Mouse (Mus musculus) stomach, embryonic 14.5 days (tissue): ENCODE data around the gene Zfp36. TPM values are rescaled to one million over a fixed set of nuclear protein-coding genes. Genes with fewer than 3 reads are reported as not detected.

Experiments used
- ATAC-seq: fragments of 200-750 bp; cut with Nextera tagmentation; 2 replicates; pipeline ENCODE4 v1.8.0; 2017; ENCODE audit warnings: low read depth, moderate TSS enrichment; ENCODE audit not compliant: insufficient number of reproducible peaks, insufficient read depth, low FRiP score
- H3K27ac ChIP-seq: fragments of 300-500 bp; sonication (generic); 2 replicates; pipeline ENCODE4 v1.5.1; 2014; ENCODE audit warnings: mild to moderate bottlenecking, low read length, moderate library complexity, mixed read lengths
- H3K27me3 ChIP-seq: fragments of 300-500 bp; sonication (generic); 2 replicates; pipeline ENCODE4 v1.6.1; 2014; ENCODE audit warnings: low read length, control low read depth, mixed read lengths; ENCODE audit not compliant: control insufficient read depth, insufficient read depth
- H3K36me3 ChIP-seq: fragments of 300-500 bp; sonication (generic); 2 replicates; pipeline ENCODE4 v1.6.1; 2014; ENCODE audit warnings: mild to moderate bottlenecking, control low read depth, low read length, moderate library complexity, mixed read lengths; ENCODE audit not compliant: control insufficient read depth, insufficient read depth
- H3K4me1 ChIP-seq: fragments of 300-500 bp; sonication (generic); 2 replicates; pipeline ENCODE4 v1.6.1; 2014; ENCODE audit warnings: low read length, control low read depth, mixed read lengths; ENCODE audit not compliant: control insufficient read depth, insufficient read depth
- H3K4me2 ChIP-seq: fragments of 300-500 bp; sonication (generic); replicated peaks from 2 replicates; pipeline ENCODE4 v1.6.1; 2014; ENCODE audit warnings: low read depth, low read length, control low read depth
- H3K4me3 ChIP-seq: fragments of 300-500 bp; sonication (generic); 2 replicates; pipeline ENCODE4 v1.5.1; 2014; ENCODE audit warnings: low read depth, low read length, control low read depth
- H3K9ac ChIP-seq: fragments of 300-500 bp; sonication (generic); replicated peaks from 2 replicates; pipeline ENCODE4 v1.6.1; 2014; ENCODE audit warnings: low read depth, mild to moderate bottlenecking, control low read depth, low read length, moderate library complexity, mixed read lengths
- H3K9me3 ChIP-seq: fragments of 300-500 bp; sonication (generic); 2 replicates; pipeline ENCODE4 v1.6.1; 2016; ENCODE audit warnings: low read depth, low read length, control low read depth; ENCODE audit not compliant: control insufficient read depth
- WGBS: fragments of 180-500 bp; shearing (Covaris S2); extraction: QIAGEN DNeasy Blood & Tissue Kit; methylation state at CpG from one replicate; pipeline ENCODE4 v1.1.7; 2014; 5-methylcytosine and 5-hydroxymethylcytosine counted together
- polyA plus RNA-seq: library from polyadenylated mRNA; unstranded; fragments of >200 nt; fragmentation: Nextera tagmentation; extraction: Ambion mirVana; gene quantifications from 2 replicates; pipeline ENCODE4 v1.2.1, GENCODE M21; 2014

Gene Zfp36
- polyA plus RNA-seq, 1 experiment from 2014 or later: 15.5 TPM

- Histone ChIP-seq H3K9me3 (no peaks in the 10 kb centered on the region), H3K4me1 (peaks cover 35% of the 10 kb centered on the region)
- 37% methylated on average over 11 of the region's 12 CpGs for WGBS
Observed at GRCm38 (mm10) chr7:28382347-28382951, 2.4 kb upstream of the Zfp36 start.

GRCm38 (mm10) chr7:28381938-28382337, 1.9 kb upstream of the Zfp36 start:
- H3K4me2 ChIP-seq: peak overlapping the region; percentile 43
- peaks cover 40% of the 10 kb centered on the region for H3K4me1 ChIP-seq
- H3K27me3 ChIP-seq: no peaks in the 10 kb centered on the region
- 1% methylated on average over 20 of the region's 20 CpGs for WGBS
- H3K9me3 ChIP-seq: no peaks in the 10 kb centered on the region
- peak overlapping the region; percentile 10 for H3K9ac ChIP-seq
- ATAC-seq: peak; percentile 68
- H3K36me3 ChIP-seq: peaks cover 13% of the 10 kb centered on the region; the same call in 1 of the 2 replicates
- peak overlapping the region; percentile 17 for H3K4me3 ChIP-seq
- H3K27ac ChIP-seq: peak overlapping the region; percentile 96

More at GRCm38 (mm10) chr7:28382347-28382951, 2.4 kb upstream of the Zfp36 start:
- Histone ChIP-seq H3K4me2 (peak overlapping the region; percentile 43), H3K4me3 (peak overlapping the region; percentile 17; the same call in 1 of the 2 replicates), H3K9ac (no peak overlapping the region; the same call in 1 of the 2 replicates), H3K27me3 (no peaks in the 10 kb centered on the region), H3K36me3 (peaks cover 14% of the 10 kb centered on the region; the same call in 1 of the 2 replicates), H3K27ac (peak overlapping the region; percentile 96)
- no peak for ATAC-seq

- WGBS: 3% methylated on average over 30 of the region's 30 CpGs
- Histone ChIP-seq H3K27ac (peak overlapping the region; percentile 96), H3K36me3 (peaks cover 11% of the 10 kb centered on the region; the same call in 1 of the 2 replicates), H3K4me2 (peak overlapping the region; percentile 43), H3K27me3 (no peaks in the 10 kb centered on the region), H3K9me3 (no peaks in the 10 kb centered on the region), H3K4me1 (peaks cover 41% of the 10 kb centered on the region), H3K4me3 (peak overlapping the region; percentile 17), H3K9ac (peak overlapping the region; percentile 38)
- ATAC-seq: peak; percentile 21; the same call in 1 of the 2 replicates
Observed at GRCm38 (mm10) chr7:28381017-28381790, 1.2 kb upstream of the Zfp36 start.

GRCm38 (mm10) chr7:28378769-28379651, 1.0 kb downstream of the Zfp36 start:
- Histone ChIP-seq H3K4me2 (peak overlapping the region; percentile 91), H3K9ac (peak overlapping the region; percentile 88), H3K27me3 (no peaks in the 10 kb centered on the region), H3K27ac (peak overlapping the region; percentile 96), H3K4me3 (peak overlapping the region; percentile 84), H3K4me1 (peaks cover 45% of the 10 kb centered on the region), H3K36me3 (peaks cover 7% of the 10 kb centered on the region; the same call in 1 of the 2 replicates), H3K9me3 (no peaks in the 10 kb centered on the region)
- 2% methylated on average over 53 of the region's 53 CpGs for WGBS
- ATAC-seq: peak; percentile 43; the same call in 1 of the 2 replicates

GRCm38 (mm10) chr7:28378066-28378690, 1.9 kb downstream of the Zfp36 start:
- H3K9ac ChIP-seq: peak overlapping the region; percentile 88
- no peaks in the 10 kb centered on the region for H3K27me3 ChIP-seq
- peaks cover 49% of the 10 kb centered on the region for H3K4me1 ChIP-seq
- no peak for ATAC-seq
- WGBS: 31% methylated on average over 32 of the region's 32 CpGs
- H3K4me2 ChIP-seq: peak overlapping the region; percentile 91
- peaks cover 7% of the 10 kb centered on the region; the same call in 1 of the 2 replicates for H3K36me3 ChIP-seq
- no peaks in the 10 kb centered on the region for H3K9me3 ChIP-seq
- H3K4me3 ChIP-seq: peak overlapping the region; percentile 84
- peak overlapping the region; percentile 96 for H3K27ac ChIP-seq

GRCm38 (mm10) chr7:28377190-28378065, 2.6 kb downstream of the Zfp36 start:
- Histone ChIP-seq H3K4me2 (peak overlapping the region; percentile 91), H3K9ac (peak overlapping the region; percentile 88), H3K27ac (peak overlapping the region; percentile 96), H3K9me3 (no peaks in the 10 kb centered on the region), H3K36me3 (peaks cover 7% of the 10 kb centered on the region; the same call in 1 of the 2 replicates), H3K4me1 (peaks cover 43% of the 10 kb centered on the region), H3K27me3 (no peaks in the 10 kb centered on the region), H3K4me3 (peak overlapping the region; percentile 84)
- 72% methylated on average over 18 of the region's 18 CpGs for WGBS
- ATAC-seq: no peak

- peak overlapping the region; percentile 91 for H3K4me2 ChIP-seq
- ATAC-seq: peak; percentile 5; the same call in 1 of the 2 replicates
- H3K4me1 ChIP-seq: peaks cover 38% of the 10 kb centered on the region
- peaks cover 7% of the 10 kb centered on the region; the same call in 1 of the 2 replicates for H3K36me3 ChIP-seq
- H3K27me3 ChIP-seq: no peaks in the 10 kb centered on the region
- peak overlapping the region; percentile 45 for H3K9ac ChIP-seq
- H3K4me3 ChIP-seq: peak overlapping the region; percentile 84
- H3K9me3 ChIP-seq: no peaks in the 10 kb centered on the region
- 2% methylated on average over 30 of the region's 30 CpGs for WGBS
- peak overlapping the region; percentile 99 for H3K27ac ChIP-seq
Observed at GRCm38 (mm10) chr7:28376011-28376771, 3.9 kb downstream of the Zfp36 start.
